Mouse (Mus musculus): ENCODE data around the gene Dcst2. TPM values are rescaled to one million over a fixed set of nuclear protein-coding genes. Genes with fewer than 3 reads are reported as not detected.

The Dcst2 gene
- total and polyA plus RNA-seq, 3 experiments, result 0.06 TPM; not detected in 2

- Histone ChIP-seq H3K79me2 (ENCODE audit: control insufficient read depth, insufficient read depth, low read length, poor library complexity) (no peaks in the 10 kb centered on the region), H3K4me1 (ENCODE audit: control insufficient read depth in 1 of 2, insufficient read depth in 2 of 2, low read length in 2 of 2) (peaks cover 4 to 8% of the 10 kb centered on the region in 2 experiments), H3K9ac (ENCODE audit: control insufficient read depth, low read depth, low read length, poor library complexity, severe bottlenecking) (no peak overlapping the region), H3K27me3 (ENCODE audit: control insufficient read depth in 1 of 2, insufficient read depth in 2 of 2, low read length in 2 of 2) (peaks cover 13 to 21% of the 10 kb centered on the region in 2 experiments), H3K36me3 (ENCODE audit: control insufficient read depth in 1 of 2, insufficient read depth in 2 of 2, low read length in 2 of 2) (no peaks in the 10 kb centered on the region), H3K4me3 (ENCODE audit: control insufficient read depth in 1 of 2, insufficient read depth in 1 of 2, low read depth in 2 of 2, low read length in 2 of 2) (no peak overlapping the region), H3K27ac (ENCODE audit: control insufficient read depth, low read depth, low read length) (no peak overlapping the region), H3K9me3 (replicated peaks; ENCODE audit: insufficient read depth, low read length) (no peaks in the 10 kb centered on the region)
- DNase-seq (ENCODE audit: low read depth, low spot score), result no peak
- peak; percentile 71 for TF ChIP-seq USF1 (IDR thresholded peaks at IDR 0.05; ENCODE audit: low read depth, low read length)
- TF ChIP-seq BHLHE40 (IDR thresholded peaks at IDR 0.05; ENCODE audit: borderline replicate concordance, low read depth, low read length), result peak; percentile 25; the same call in 1 of the 2 replicates
- TF ChIP-seq CHD2 (IDR thresholded peaks at IDR 0.05; ENCODE audit: low read length), result no peak
- TF ChIP-seq MAX (IDR thresholded peaks at IDR 0.05; ENCODE audit: low read length), result 0 out of 2 replicates have a peak, but pooled peaks have one; percentile 30
- no peak for TF ChIP-seq ZKSCAN1 (IDR thresholded peaks at IDR 0.05; ENCODE audit: low read depth, low read length)
Observed at GRCm38 (mm10) chr3:89320581-89321182, 41.1 kb upstream of the Dcst2 start.

GRCm38 (mm10) chr3:89321183-89322130 is 40.3 kb upstream of the Dcst2 start:
- Histone ChIP-seq H3K4me3 (ENCODE audit: control insufficient read depth in 1 of 2, insufficient read depth in 1 of 2, low read depth in 2 of 2, low read length in 2 of 2) (peak overlapping the region; percentile 59 to 74; a peak in 3 of 4 replicates), H3K36me3 (ENCODE audit: control insufficient read depth in 1 of 2, insufficient read depth in 2 of 2, low read length in 2 of 2) (no peaks in the 10 kb centered on the region), H3K79me2 (ENCODE audit: control insufficient read depth, insufficient read depth, low read length, poor library complexity) (no peaks in the 10 kb centered on the region), H3K9ac (ENCODE audit: control insufficient read depth, low read depth, low read length, poor library complexity, severe bottlenecking) (no peak overlapping the region), H3K9me3 (replicated peaks; ENCODE audit: insufficient read depth, low read length) (no peaks in the 10 kb centered on the region), H3K27ac (ENCODE audit: control insufficient read depth, low read depth, low read length) (no peak overlapping the region), H3K4me1 (ENCODE audit: control insufficient read depth in 1 of 2, insufficient read depth in 2 of 2, low read length in 2 of 2) (peaks cover 7 to 8% of the 10 kb centered on the region in 2 experiments), H3K27me3 (ENCODE audit: control insufficient read depth in 1 of 2, insufficient read depth in 2 of 2, low read length in 2 of 2) (peaks cover 15 to 21% of the 10 kb centered on the region in 2 experiments)
- peak; percentile 36 for DNase-seq (ENCODE audit: low read depth, low spot score)
- TF ChIP-seq HCFC1 (IDR thresholded peaks at IDR 0.05; ENCODE audit: low read depth, low read length) (no peak), CTCF (IDR thresholded peaks at IDR 0.05 in 2 of 3, conservative IDR thresholded peaks at IDR 0.05 in 1 of 3; ENCODE audit: control insufficient read depth in 1 of 3, insufficient read depth in 1 of 3, low read depth in 2 of 3, low read length in 3 of 3, poor library complexity in 1 of 3, severe bottlenecking in 1 of 3) (no peak), MEF2A (IDR thresholded peaks at IDR 0.05; ENCODE audit: extremely low read depth, insufficient replicate concordance, low read depth, low read length, poor library complexity, severe bottlenecking) (no peak), TBP (IDR thresholded peaks at IDR 0.05; ENCODE audit: low read depth, low read length) (no peak), ZNF384 (IDR thresholded peaks at IDR 0.05; ENCODE audit: low read depth, low read length) (no peak)

GRCm38 (mm10) chr3:89322131-89322500 is 39.7 kb upstream of the Dcst2 start:
- Histone ChIP-seq H3K79me2 (ENCODE audit: control insufficient read depth, insufficient read depth, low read length, poor library complexity) (no peaks in the 10 kb centered on the region), H3K36me3 (ENCODE audit: control insufficient read depth in 1 of 2, insufficient read depth in 2 of 2, low read length in 2 of 2) (no peaks in the 10 kb centered on the region), H3K27ac (ENCODE audit: control insufficient read depth, low read depth, low read length) (no peak overlapping the region), H3K4me3 (ENCODE audit: control insufficient read depth in 1 of 2, insufficient read depth in 1 of 2, low read depth in 2 of 2, low read length in 2 of 2) (peak overlapping the region; percentile 59 to 74), H3K9me3 (replicated peaks; ENCODE audit: insufficient read depth, low read length) (no peaks in the 10 kb centered on the region), H3K27me3 (ENCODE audit: control insufficient read depth in 1 of 2, insufficient read depth in 2 of 2, low read length in 2 of 2) (peaks cover 15 to 21% of the 10 kb centered on the region in 2 experiments), H3K9ac (ENCODE audit: control insufficient read depth, low read depth, low read length, poor library complexity, severe bottlenecking) (peak overlapping the region; percentile 51), H3K4me1 (ENCODE audit: control insufficient read depth in 1 of 2, insufficient read depth in 2 of 2, low read length in 2 of 2) (peaks cover 7 to 8% of the 10 kb centered on the region in 2 experiments)
- DNase-seq (ENCODE audit: low read depth, low spot score), result peak; percentile 41
- TF ChIP-seq ZNF384 (IDR thresholded peaks at IDR 0.05; ENCODE audit: low read depth, low read length), result no peak
- TF ChIP-seq CTCF (IDR thresholded peaks at IDR 0.05 in 2 of 3, conservative IDR thresholded peaks at IDR 0.05 in 1 of 3; ENCODE audit: control insufficient read depth in 1 of 3, insufficient read depth in 1 of 3, low read depth in 2 of 3, low read length in 3 of 3, poor library complexity in 1 of 3, severe bottlenecking in 1 of 3), result no peak
- no peak for TF ChIP-seq RAD21 (IDR thresholded peaks at IDR 0.05; ENCODE audit: low read depth, low read length)
- TF ChIP-seq BHLHE40 (IDR thresholded peaks at IDR 0.05; ENCODE audit: borderline replicate concordance, low read depth, low read length), result no peak
- no peak for TF ChIP-seq ZKSCAN1 (IDR thresholded peaks at IDR 0.05; ENCODE audit: low read depth, low read length)
- no peak for TF ChIP-seq TAL1 (IDR thresholded peaks at IDR 0.05; ENCODE audit: low read length)
- TF ChIP-seq USF2 (IDR thresholded peaks at IDR 0.05; ENCODE audit: borderline replicate concordance in 1 of 2, insufficient read depth in 1 of 2, low read depth in 1 of 2, low read length in 2 of 2), result no peak
- TF ChIP-seq TBP (IDR thresholded peaks at IDR 0.05; ENCODE audit: low read depth, low read length), result no peak
- no peak for TF ChIP-seq KAT2A (conservative IDR thresholded peaks at IDR 0.05; ENCODE audit: low read depth, low read length)
- TF ChIP-seq HCFC1 (IDR thresholded peaks at IDR 0.05; ENCODE audit: low read depth, low read length), result no peak
- TF ChIP-seq NRF1 (IDR thresholded peaks at IDR 0.05; ENCODE audit: insufficient read depth, low read depth, low read length, poor library complexity, severe bottlenecking), result no peak
- TF ChIP-seq MAX (IDR thresholded peaks at IDR 0.05; ENCODE audit: low read length), result no peak
- TF ChIP-seq SIN3A (IDR thresholded peaks at IDR 0.05; ENCODE audit: low read length), result no peak
- no peak for TF ChIP-seq ZMIZ1 (IDR thresholded peaks at IDR 0.05; ENCODE audit: low read depth, low read length)
- TF ChIP-seq MYC (IDR thresholded peaks at IDR 0.05; ENCODE audit: low read depth, low read length), result no peak
- no peak for TF ChIP-seq CHD1 (IDR thresholded peaks at IDR 0.05; ENCODE audit: low read depth, low read length)
